In genomic region chr6:119587454-119587853, GRCm38 (mm10) we compare ENCODE assay signal across 22 mouse cellular contexts. TPM values are rescaled to one million over a fixed set of nuclear protein-coding genes. Genes with fewer than 3 reads are reported as not detected.
"Had no signal": no experiment of that assay in that cellular context is flagged by ENCODE, and none has a peak within 500 bp of the region (broad histone marks: within the 10 kb centered on the region; RNA-seq: fewer than 3 reads in every experiment).

No protein-coding gene starts in this region.

- H3K36me3 ChIP-seq: midbrain, embryonic 15.5 days; neural tube, embryonic 13.5 days; stomach, embryonic 15.5 days had no signal

- H3K4me1 ChIP-seq: stomach, embryonic 15.5 days had no signal

- H3K9me3 ChIP-seq: midbrain, embryonic 13.5 days; midbrain, embryonic 15.5 days; neural tube, embryonic 13.5 days; neural tube, embryonic 15.5 days; stomach, embryonic 15.5 days had no signal

- H3K4me2 ChIP-seq: lung, embryonic 14.5 days; midbrain, embryonic 11.5 days; midbrain, embryonic 13.5 days; midbrain, embryonic 15.5 days; neural tube, embryonic 13.5 days; neural tube, embryonic 15.5 days; stomach, embryonic 15.5 days had no signal

- H3K9ac ChIP-seq: lung, embryonic 14.5 days; midbrain, embryonic 13.5 days; midbrain, embryonic 15.5 days; neural tube, embryonic 13.5 days; neural tube, embryonic 15.5 days; stomach, embryonic 15.5 days had no signal

- H3K27ac ChIP-seq: midbrain, embryonic 13.5 days; midbrain, embryonic 15.5 days; neural tube, embryonic 13.5 days; neural tube, embryonic 15.5 days; stomach, embryonic 15.5 days; stomach, postnatal 0 days had no signal

- H3K4me3 ChIP-seq: midbrain, embryonic 13.5 days; midbrain, embryonic 15.5 days; myocyte; neural tube, embryonic 13.5 days; neural tube, embryonic 15.5 days; stomach, embryonic 15.5 days had no signal

- H3K27me3 ChIP-seq: midbrain, embryonic 13.5 days; midbrain, embryonic 15.5 days; neural tube, embryonic 13.5 days; neural tube, embryonic 15.5 days; stomach, embryonic 15.5 days had no signal

- ATAC-seq: midbrain, embryonic 13.5 days; midbrain, embryonic 15.5 days had no signal

- DNase-seq: lung, adult 18-20 months; lung, embryonic 14.5 days; lung, postnatal 10 days; lung, postnatal 4 days; retina, postnatal 1 day; right cerebral cortex, adult 18-20 months; right cerebral cortex, postnatal 25 days; right cerebral cortex, postnatal 4 days; spleen, adult 18-20 months; thymus, adult 2 months; thymus, postnatal 25 days; thymus, postnatal 4 days had no signal

RNA-seq across cellular contexts. Expression of gene Wnt5b, which starts 43.3 kb away (rescaled TPM):
- total RNA-seq: megakaryocyte, adult 5-6 weeks; megakaryocyte-erythroid progenitor cell, adult 5-6 weeks had no signal
